Mouse (Mus musculus): Measurements from ENCODE around the gene Slc11a1. TPM values are rescaled to one million over a fixed set of nuclear protein-coding genes. Genes with fewer than 3 reads are reported as not detected.

Slc11a1 gene
- polyA plus RNA-seq, 1 experiment from 2014 or later: 9.6 TPM

- H3K4me1 ChIP-seq (replicated peaks): no peaks in the 10 kb centered on the region
- H3K4me3 ChIP-seq (replicated peaks): no peak overlapping the region
- H3K9ac ChIP-seq: no peak overlapping the region
- ATAC-seq (ENCODE audit: low read depth) (no peak), DNase-seq (no peak)
- H3K9me3 ChIP-seq (replicated peaks): no peaks in the 10 kb centered on the region
- no peak overlapping the region for H3K27ac ChIP-seq
- no peak overlapping the region for H3K4me2 ChIP-seq
- H3K27me3 ChIP-seq: no peaks in the 10 kb centered on the region
- no peaks in the 10 kb centered on the region for H3K36me3 ChIP-seq
Measured at GRCm38 (mm10) chr1:74357531-74357930, 17.5 kb upstream of the Slc11a1 start.

GRCm38 (mm10) chr1:74359952-74360517 is 15.0 kb upstream of the Slc11a1 start:
- ATAC-seq (ENCODE audit: low read depth): no peak

GRCm38 (mm10) chr1:74361812-74362211 is 13.2 kb upstream of the Slc11a1 start, which contains the start of gene Catip:
Gene Catip (plus strand): TSS chr1:74362108.
- Histone ChIP-seq H3K9ac (no peak within 1 kb of the TSS), H3K27ac (no peak within 1 kb of the TSS), H3K9me3 (replicated peaks) (no peaks in the 10 kb centered on the region), H3K27me3 (peaks cover 2% of the 10 kb centered on the region; the same call in 1 of the 2 replicates), H3K4me3 (replicated peaks) (no peak within 1 kb of the TSS), H3K4me2 (no peak within 1 kb of the TSS), H3K36me3 (no peaks in the 10 kb centered on the region), H3K4me1 (replicated peaks) (peaks cover 3% of the 10 kb centered on the region; the same call in 1 of the 2 replicates)
- ATAC-seq (ENCODE audit: low read depth): peak; percentile 43; the same call in 1 of the 2 replicates
- WGBS (ENCODE audit: insufficient replicate concordance): 7% methylated on average over 2 of the region's 2 CpGs
- peak; percentile 22 for DNase-seq

More at GRCm38 (mm10) chr1:74359952-74360517, 15.0 kb upstream of the Slc11a1 start:
- no peaks in the 10 kb centered on the region for H3K4me1 ChIP-seq (replicated peaks)
- 63% methylated on average over 5 of the region's 5 CpGs for WGBS (ENCODE audit: insufficient replicate concordance)
- DNase-seq: no peak
- H3K36me3 ChIP-seq: no peaks in the 10 kb centered on the region
- H3K4me3 ChIP-seq (replicated peaks): no peak overlapping the region
- H3K4me2 ChIP-seq: no peak overlapping the region
- H3K27ac ChIP-seq: no peak overlapping the region
- H3K9ac ChIP-seq: no peak overlapping the region
- no peaks in the 10 kb centered on the region for H3K9me3 ChIP-seq (replicated peaks)
- H3K27me3 ChIP-seq: peaks cover 2% of the 10 kb centered on the region; the same call in 1 of the 2 replicates

GRCm38 (mm10) chr1:74362325-74363229 is 12.4 kb upstream of the Slc11a1 start:
- Histone ChIP-seq H3K9ac (no peak overlapping the region), H3K27ac (no peak overlapping the region)
- 54% methylated on average over 17 of the region's 17 CpGs for WGBS (ENCODE audit: insufficient replicate concordance)

GRCm38 (mm10) chr1:74363437-74363836 is 11.6 kb upstream of the Slc11a1 start:
- H3K27ac ChIP-seq: no peak overlapping the region
- H3K4me2 ChIP-seq: no peak overlapping the region
- H3K27me3 ChIP-seq: peaks cover 6% of the 10 kb centered on the region; the same call in 1 of the 2 replicates
- ATAC-seq (ENCODE audit: low read depth) (no peak), DNase-seq (no peak)
- no peaks in the 10 kb centered on the region for H3K9me3 ChIP-seq (replicated peaks)
- H3K4me3 ChIP-seq (replicated peaks): no peak overlapping the region
- WGBS (ENCODE audit: insufficient replicate concordance): 53% methylated on average over 5 of the region's 5 CpGs
- no peaks in the 10 kb centered on the region for H3K36me3 ChIP-seq
- peaks cover 14% of the 10 kb centered on the region for H3K4me1 ChIP-seq (replicated peaks)
- no peak overlapping the region for H3K9ac ChIP-seq

More at GRCm38 (mm10) chr1:74362325-74363229, 12.4 kb upstream of the Slc11a1 start:
- Histone ChIP-seq H3K4me2 (no peak overlapping the region), H3K4me3 (replicated peaks) (no peak overlapping the region), H3K9me3 (replicated peaks) (no peaks in the 10 kb centered on the region), H3K27me3 (peaks cover 3% of the 10 kb centered on the region; the same call in 1 of the 2 replicates), H3K4me1 (replicated peaks) (peaks cover 6% of the 10 kb centered on the region), H3K36me3 (no peaks in the 10 kb centered on the region)
- DNase-seq (no peak), ATAC-seq (ENCODE audit: low read depth) (no peak; the same call in 1 of the 2 replicates)

GRCm38 (mm10) chr1:74364270-74364669 is 10.7 kb upstream of the Slc11a1 start:
- no peak for DNase-seq
- WGBS (ENCODE audit: insufficient replicate concordance): 38% methylated on average over 8 of the region's 8 CpGs

GRCm38 (mm10) chr1:74367886-74368645 is 6.9 kb upstream of the Slc11a1 start:
- peak overlapping the region; percentile 49 for H3K9ac ChIP-seq
- H3K9me3 ChIP-seq (replicated peaks): no peaks in the 10 kb centered on the region
- peak; percentile 41 for DNase-seq
- WGBS (ENCODE audit: insufficient replicate concordance): 6% methylated on average over 34 of the region's 34 CpGs
- no peaks in the 10 kb centered on the region for H3K36me3 ChIP-seq
- peak overlapping the region; percentile 74 for H3K4me2 ChIP-seq
- H3K27me3 ChIP-seq: peaks cover 6% of the 10 kb centered on the region; the same call in 1 of the 2 replicates
- peak overlapping the region; percentile 48 for H3K4me3 ChIP-seq (replicated peaks)
- H3K4me1 ChIP-seq (replicated peaks): peaks cover 24% of the 10 kb centered on the region
- ATAC-seq (ENCODE audit: low read depth): peak; percentile 86
- H3K27ac ChIP-seq: no peak overlapping the region

More at GRCm38 (mm10) chr1:74364270-74364669, 10.7 kb upstream of the Slc11a1 start:
- Histone ChIP-seq H3K9me3 (replicated peaks) (no peaks in the 10 kb centered on the region), H3K4me2 (no peak overlapping the region), H3K4me3 (replicated peaks) (no peak overlapping the region), H3K27ac (no peak overlapping the region), H3K4me1 (replicated peaks) (peaks cover 21% of the 10 kb centered on the region), H3K36me3 (no peaks in the 10 kb centered on the region), H3K27me3 (peaks cover 6% of the 10 kb centered on the region; the same call in 1 of the 2 replicates), H3K9ac (no peak overlapping the region)
- no peak for ATAC-seq (ENCODE audit: low read depth)

GRCm38 (mm10) chr1:74370040-74370439 is 5.0 kb upstream of the Slc11a1 start:
- no peak for DNase-seq
- H3K4me1 ChIP-seq (replicated peaks): peaks cover 25% of the 10 kb centered on the region
- no peak overlapping the region for H3K27ac ChIP-seq
- no peak overlapping the region for H3K4me3 ChIP-seq (replicated peaks)
- H3K9ac ChIP-seq: no peak overlapping the region
- no peak for ATAC-seq (ENCODE audit: low read depth)
- 0 out of 2 replicates have a peak, but pooled peaks cover 4% of the 10 kb centered on the region for H3K27me3 ChIP-seq
- no peaks in the 10 kb centered on the region for H3K36me3 ChIP-seq
- H3K9me3 ChIP-seq (replicated peaks): no peaks in the 10 kb centered on the region
- 30% methylated on average over 4 of the region's 4 CpGs for WGBS (ENCODE audit: insufficient replicate concordance)
- no peak overlapping the region for H3K4me2 ChIP-seq

GRCm38 (mm10) chr1:74373372-74373771 is 1.6 kb upstream of the Slc11a1 start:
- peaks cover 31% of the 10 kb centered on the region for H3K4me1 ChIP-seq (replicated peaks)

GRCm38 (mm10) chr1:74375561-74375960 is 566 bp downstream of the Slc11a1 start:
- 69% methylated on average over 10 of the region's 10 CpGs for WGBS (ENCODE audit: insufficient replicate concordance)
- no peak overlapping the region for H3K4me3 ChIP-seq (replicated peaks)

More at GRCm38 (mm10) chr1:74373372-74373771, 1.6 kb upstream of the Slc11a1 start:
- no peak overlapping the region for H3K4me3 ChIP-seq (replicated peaks)
- no peak overlapping the region for H3K4me2 ChIP-seq
- H3K9me3 ChIP-seq (replicated peaks): no peaks in the 10 kb centered on the region
- 15% methylated on average over 4 of the region's 4 CpGs for WGBS (ENCODE audit: insufficient replicate concordance)
- no peak overlapping the region for H3K9ac ChIP-seq
- H3K36me3 ChIP-seq: no peaks in the 10 kb centered on the region
- no peak for DNase-seq
- no peak for ATAC-seq (ENCODE audit: low read depth)
- no peaks in the 10 kb centered on the region for H3K27me3 ChIP-seq
- H3K27ac ChIP-seq: no peak overlapping the region

GRCm38 (mm10) chr1:74376396-74376795 is 1.4 kb downstream of the Slc11a1 start:
- ATAC-seq (ENCODE audit: low read depth) (no peak), DNase-seq (no peak)
- Histone ChIP-seq H3K4me2 (no peak overlapping the region), H3K36me3 (no peaks in the 10 kb centered on the region), H3K9me3 (replicated peaks) (no peaks in the 10 kb centered on the region), H3K9ac (no peak overlapping the region), H3K4me3 (replicated peaks) (no peak overlapping the region), H3K4me1 (replicated peaks) (peaks cover 46% of the 10 kb centered on the region), H3K27me3 (no peaks in the 10 kb centered on the region), H3K27ac (no peak overlapping the region)
- 48% methylated on average over 4 of the region's 4 CpGs for WGBS (ENCODE audit: insufficient replicate concordance)

More at GRCm38 (mm10) chr1:74375561-74375960, 566 bp downstream of the Slc11a1 start:
- peaks cover 45% of the 10 kb centered on the region for H3K4me1 ChIP-seq (replicated peaks)
- H3K9me3 ChIP-seq (replicated peaks): no peaks in the 10 kb centered on the region
- H3K36me3 ChIP-seq: no peaks in the 10 kb centered on the region
- no peak for ATAC-seq (ENCODE audit: low read depth)
- no peak overlapping the region for H3K4me2 ChIP-seq
- H3K9ac ChIP-seq: no peak overlapping the region
- no peak for DNase-seq
- no peaks in the 10 kb centered on the region for H3K27me3 ChIP-seq
- H3K27ac ChIP-seq: no peak overlapping the region

Measured in liver, embryonic 13.5 days (tissue).